Mouse (Mus musculus) neural tube, embryonic 13.5 days (tissue): ENCODE results near the gene Cyp4v3. TPM values are rescaled to one million over a fixed set of nuclear protein-coding genes. Genes with fewer than 3 reads are reported as not detected.

Experiments
- ATAC-seq: fragments of 200-750 bp; cut with Nextera tagmentation; 2 replicates; pipeline ENCODE4 v1.8.0; 2017; ENCODE audit warnings: low read depth, mild to moderate bottlenecking, moderate TSS enrichment, moderate library complexity
- H3K27ac ChIP-seq: fragments of 300-500 bp; sonication (generic); replicated peaks from 2 replicates; pipeline ENCODE4 v1.5.1; 2015; ENCODE audit warnings: moderate library complexity, mild to moderate bottlenecking, inconsistent platforms
- H3K27me3 ChIP-seq: fragments of 300-500 bp; sonication (generic); 2 replicates; pipeline ENCODE4 v1.6.1; 2015; ENCODE audit warnings: mild to moderate bottlenecking, inconsistent platforms
- H3K36me3 ChIP-seq: fragments of 300-500 bp; sonication (generic); 2 replicates; pipeline ENCODE4 v1.6.1; 2015; ENCODE audit warnings: mild to moderate bottlenecking, inconsistent platforms
- H3K4me1 ChIP-seq: fragments of 300-500 bp; sonication (generic); replicated peaks from 2 replicates; pipeline ENCODE4 v1.6.1; 2015; ENCODE audit warnings: inconsistent platforms
- H3K4me2 ChIP-seq: fragments of 300-500 bp; sonication (generic); 2 replicates; pipeline ENCODE4 v1.6.1; 2015; ENCODE audit warnings: inconsistent platforms, mild to moderate bottlenecking, moderate library complexity
- H3K4me3 ChIP-seq: fragments of 300-500 bp; sonication (generic); 2 replicates; pipeline ENCODE4 v1.5.1; 2015; ENCODE audit warnings: mild to moderate bottlenecking, inconsistent platforms
- H3K9ac ChIP-seq: fragments of 300-500 bp; sonication (generic); 2 replicates; pipeline ENCODE4 v1.6.1; 2015; ENCODE audit warnings: moderate library complexity, mild to moderate bottlenecking, inconsistent platforms
- H3K9me3 ChIP-seq: fragments of 300-500 bp; sonication (generic); 2 replicates; pipeline ENCODE4 v1.6.1; 2016; ENCODE audit warnings: inconsistent platforms
- WGBS: fragments of 180-500 bp; shearing (Covaris S2); methylation state at CpG from one replicate; pipeline ENCODE4 v1.1.7; 2015; 5-methylcytosine and 5-hydroxymethylcytosine counted together
- polyA plus RNA-seq: library from polyadenylated mRNA; unstranded; fragments of >200 nt; fragmentation: Nextera tagmentation; extraction: Ambion mirVana; gene quantifications from 2 replicates; pipeline ENCODE4 v1.2.1, GENCODE M21; 2015

The Cyp4v3 gene
- polyA plus RNA-seq, 1 experiment from 2014 or later = 1.9 TPM

DNA sequence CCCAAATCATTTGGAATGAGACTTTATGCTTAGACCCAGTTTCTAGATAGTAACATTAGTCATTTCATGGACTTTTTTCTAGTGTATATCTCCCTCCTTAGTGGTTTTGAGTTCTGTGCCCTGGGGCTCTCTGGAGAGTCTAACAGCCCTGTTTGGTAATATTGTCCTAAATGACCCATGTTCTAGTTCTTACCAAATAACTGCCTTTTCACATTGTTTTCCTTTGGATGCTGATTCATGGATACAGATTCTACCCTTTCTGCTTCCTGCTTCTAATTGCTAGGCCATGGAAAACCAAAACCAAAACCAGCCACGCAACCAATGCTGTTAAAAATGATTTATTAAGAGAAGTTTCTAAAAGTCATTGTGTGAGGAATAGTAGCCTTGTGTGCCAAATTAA is 27.5 kb downstream of the Cyp4v3 start:
- no peak overlapping the region for H3K27ac ChIP-seq
- H3K4me3 ChIP-seq = no peak overlapping the region
- no peak for ATAC-seq
- H3K4me2 ChIP-seq = no peak overlapping the region
- no peak overlapping the region for H3K9ac ChIP-seq
- no peaks in the 10 kb centered on the region for H3K36me3 ChIP-seq
- 65% methylated on average over 1 of the region's 1 CpGs for WGBS
- no peaks in the 10 kb centered on the region for H3K27me3 ChIP-seq
- H3K9me3 ChIP-seq = no peaks in the 10 kb centered on the region
- no peaks in the 10 kb centered on the region for H3K4me1 ChIP-seq

DNA sequence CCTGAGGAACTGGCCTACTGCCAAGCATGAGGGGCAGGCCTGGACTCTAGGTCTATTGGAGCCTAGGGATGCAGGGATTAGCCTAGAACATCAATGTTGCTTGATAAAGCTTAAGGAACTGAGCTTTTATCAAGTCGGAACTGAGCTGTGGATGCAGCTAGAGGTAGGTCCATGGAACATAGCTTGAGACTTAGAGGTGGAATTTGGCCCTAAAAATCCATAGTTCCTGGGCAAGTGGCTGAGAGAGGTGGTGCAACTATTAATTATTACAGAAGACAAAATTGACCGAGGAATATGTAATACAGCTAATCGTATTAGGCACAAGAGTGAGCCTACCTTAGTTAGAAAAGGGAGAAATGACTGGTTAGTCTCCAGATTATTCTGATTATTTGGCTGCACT is 28.7 kb downstream of the Cyp4v3 start:
- Histone ChIP-seq H3K27me3 (no peaks in the 10 kb centered on the region), H3K9me3 (no peaks in the 10 kb centered on the region), H3K36me3 (no peaks in the 10 kb centered on the region), H3K9ac (no peak overlapping the region), H3K4me2 (no peak overlapping the region), H3K27ac (no peak overlapping the region), H3K4me3 (no peak overlapping the region), H3K4me1 (no peaks in the 10 kb centered on the region)
- ATAC-seq = no peak
- 89% methylated on average over 3 of the region's 3 CpGs for WGBS

GRCm38 (mm10) chr8:45302390-45302789 is 30.6 kb downstream of the Cyp4v3 start:
- H3K4me2 ChIP-seq = no peak overlapping the region
- H3K9ac ChIP-seq = no peak overlapping the region
- H3K4me1 ChIP-seq = no peaks in the 10 kb centered on the region
- ATAC-seq = no peak
- no peaks in the 10 kb centered on the region for H3K27me3 ChIP-seq
- no peak overlapping the region for H3K27ac ChIP-seq
- H3K36me3 ChIP-seq = no peaks in the 10 kb centered on the region
- H3K4me3 ChIP-seq = no peak overlapping the region
- H3K9me3 ChIP-seq = no peaks in the 10 kb centered on the region
- 51% methylated on average over 8 of the region's 8 CpGs for WGBS

DNA sequence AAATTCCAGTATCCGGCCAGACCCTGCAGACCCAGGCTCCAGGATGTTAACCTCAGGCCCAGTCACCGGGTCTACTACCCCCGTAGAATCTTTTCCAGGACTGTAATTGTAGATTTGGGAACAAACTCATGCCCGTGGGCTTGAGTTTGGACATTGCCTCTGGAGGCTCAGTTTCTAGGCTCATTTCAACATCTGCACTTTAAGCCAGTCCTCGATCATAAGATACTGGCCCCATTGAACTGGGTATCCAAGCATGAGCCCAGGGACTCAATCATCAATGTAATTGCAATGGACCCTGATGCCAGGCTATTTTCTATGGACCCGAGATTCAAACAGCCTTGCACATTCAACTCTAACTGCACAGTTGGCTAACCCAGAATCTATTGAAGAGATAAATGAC is 37.7 kb downstream of the Cyp4v3 start:
- H3K9ac ChIP-seq = no peak overlapping the region
- no peak overlapping the region for H3K4me3 ChIP-seq
- WGBS = 96% methylated on average over 6 of the region's 6 CpGs
- ATAC-seq = no peak
- no peaks in the 10 kb centered on the region for H3K27me3 ChIP-seq
- no peaks in the 10 kb centered on the region for H3K36me3 ChIP-seq
- H3K9me3 ChIP-seq = no peaks in the 10 kb centered on the region
- no peak overlapping the region for H3K4me2 ChIP-seq
- no peaks in the 10 kb centered on the region for H3K4me1 ChIP-seq
- no peak overlapping the region for H3K27ac ChIP-seq

- H3K4me3 ChIP-seq = no peak within 1 kb of the TSS
- H3K27me3 ChIP-seq = no peaks in the 10 kb centered on the region
- no peak within 1 kb of the TSS for H3K27ac ChIP-seq
- no peak within 1 kb of the TSS for H3K4me2 ChIP-seq
- H3K36me3 ChIP-seq = no peaks in the 10 kb centered on the region
- no peak for ATAC-seq
- H3K9me3 ChIP-seq = no peaks in the 10 kb centered on the region
- no peaks in the 10 kb centered on the region for H3K4me1 ChIP-seq
- 92% methylated on average over 7 of the region's 7 CpGs for WGBS
- H3K9ac ChIP-seq = no peak within 1 kb of the TSS
These were observed 38.3 kb downstream of the Cyp4v3 start, which contains the start of gene Klkb1 for GRCm38 (mm10) chr8:45294687-45295086. TSS of gene Klkb1 (minus strand) at chr8:45294859.

DNA sequence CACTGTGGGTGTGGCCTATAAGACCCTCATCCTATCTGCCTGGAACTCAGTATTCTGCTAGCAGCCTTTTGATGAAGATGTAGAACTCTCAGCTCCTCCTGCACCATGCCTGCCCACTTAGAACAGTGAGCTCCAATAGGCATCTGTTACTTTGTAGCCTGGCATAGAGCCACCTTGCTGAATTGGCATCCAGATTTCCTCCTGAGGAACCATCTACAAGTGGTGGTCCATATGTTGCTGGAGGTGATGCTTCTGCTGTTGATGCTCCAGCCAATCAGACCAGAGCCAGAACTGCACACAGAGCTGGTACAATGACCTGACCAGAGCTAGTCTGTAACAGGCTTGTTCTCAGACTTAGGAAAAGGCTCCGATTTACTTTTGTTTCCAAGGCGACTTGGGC is 41.2 kb downstream of the Cyp4v3 start:
- WGBS = 88% methylated on average over 2 of the region's 2 CpGs
- no peaks in the 10 kb centered on the region for H3K36me3 ChIP-seq

DNA sequence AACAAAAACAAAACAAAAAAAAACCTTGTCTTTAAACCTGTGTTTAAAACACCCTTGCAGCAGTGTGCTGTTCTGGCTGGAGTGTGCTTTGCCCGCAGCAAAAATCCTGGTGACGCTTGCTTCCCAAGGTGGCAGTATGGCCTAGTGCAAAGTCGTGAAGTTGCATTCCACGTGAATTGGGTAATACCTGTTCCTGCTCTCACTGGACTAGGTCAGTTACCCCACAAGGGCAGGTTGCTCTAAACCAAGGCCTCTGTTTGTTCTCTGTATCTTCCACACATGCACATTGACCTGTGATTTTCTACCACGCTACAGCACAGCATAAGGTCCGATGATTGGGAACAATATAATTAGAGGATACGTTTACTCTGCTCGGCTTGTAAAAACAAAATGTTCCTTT is 51.4 kb downstream of the Cyp4v3 start:
- Histone ChIP-seq H3K27me3 (no peaks in the 10 kb centered on the region), H3K9ac (no peak overlapping the region), H3K4me1 (no peaks in the 10 kb centered on the region), H3K27ac (no peak overlapping the region), H3K4me2 (no peak overlapping the region), H3K4me3 (no peak overlapping the region), H3K36me3 (no peaks in the 10 kb centered on the region), H3K9me3 (no peaks in the 10 kb centered on the region)
- 84% methylated on average over 8 of the region's 8 CpGs for WGBS
- ATAC-seq = no peak

More for the DNA sequence above, 41.2 kb downstream of the Cyp4v3 start:
- Histone ChIP-seq H3K4me1 (no peaks in the 10 kb centered on the region), H3K4me2 (no peak overlapping the region), H3K27ac (no peak overlapping the region), H3K27me3 (no peaks in the 10 kb centered on the region), H3K9ac (no peak overlapping the region), H3K4me3 (no peak overlapping the region), H3K9me3 (no peaks in the 10 kb centered on the region)
- ATAC-seq = no peak

GRCm38 (mm10) chr8:45277453-45277852 is 55.6 kb downstream of the Cyp4v3 start:
- Histone ChIP-seq H3K9me3 (no peaks in the 10 kb centered on the region), H3K36me3 (no peaks in the 10 kb centered on the region), H3K4me1 (no peaks in the 10 kb centered on the region), H3K27ac (no peak overlapping the region), H3K4me3 (no peak overlapping the region), H3K4me2 (no peak overlapping the region), H3K9ac (no peak overlapping the region), H3K27me3 (no peaks in the 10 kb centered on the region)
- 82% methylated on average over 3 of the region's 3 CpGs for WGBS
- ATAC-seq = no peak

- Histone ChIP-seq H3K27ac (no peak overlapping the region), H3K9me3 (no peaks in the 10 kb centered on the region), H3K9ac (no peak overlapping the region), H3K4me3 (no peak overlapping the region), H3K4me2 (no peak overlapping the region), H3K4me1 (no peaks in the 10 kb centered on the region), H3K36me3 (no peaks in the 10 kb centered on the region), H3K27me3 (no peaks in the 10 kb centered on the region)
- ATAC-seq = no peak
- 78% methylated on average over 4 of the region's 4 CpGs for WGBS
These were observed 58.7 kb downstream of the Cyp4v3 start for GRCm38 (mm10) chr8:45274317-45274716.

- Histone ChIP-seq H3K9ac (no peak overlapping the region), H3K27me3 (no peaks in the 10 kb centered on the region), H3K9me3 (no peaks in the 10 kb centered on the region), H3K27ac (no peak overlapping the region), H3K4me1 (no peaks in the 10 kb centered on the region), H3K4me2 (no peak overlapping the region), H3K4me3 (no peak overlapping the region), H3K36me3 (no peaks in the 10 kb centered on the region)
- no peak for ATAC-seq
These were observed 64.0 kb downstream of the Cyp4v3 start for GRCm38 (mm10) chr8:45269056-45269455.

DNA sequence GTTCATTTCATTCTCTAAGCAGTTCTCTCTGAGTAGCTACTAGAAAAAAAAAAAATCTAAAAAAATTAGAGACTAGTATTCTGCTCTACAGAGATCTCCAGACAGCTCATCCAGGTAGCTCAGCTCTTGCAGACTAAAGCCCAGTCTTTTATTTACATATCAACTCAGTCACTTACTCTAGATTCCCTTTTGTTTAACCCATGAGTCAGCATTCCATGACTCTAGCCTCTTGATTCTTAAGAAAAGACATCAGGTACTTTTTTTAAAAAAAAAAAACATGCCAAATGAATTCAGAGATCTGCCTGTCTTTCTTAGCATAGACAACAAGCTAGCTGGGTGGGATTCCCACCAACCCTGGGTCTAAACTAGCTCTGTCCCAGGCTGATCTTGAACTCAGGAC is 64.5 kb downstream of the Cyp4v3 start:
- no peak overlapping the region for H3K4me3 ChIP-seq
- no peak overlapping the region for H3K9ac ChIP-seq
- ATAC-seq = no peak
- H3K27me3 ChIP-seq = no peaks in the 10 kb centered on the region
- no peaks in the 10 kb centered on the region for H3K4me1 ChIP-seq
- no peak overlapping the region for H3K27ac ChIP-seq
- no peak overlapping the region for H3K4me2 ChIP-seq
- no peaks in the 10 kb centered on the region for H3K9me3 ChIP-seq
- no peaks in the 10 kb centered on the region for H3K36me3 ChIP-seq

- Histone ChIP-seq H3K9ac (no peak overlapping the region), H3K27me3 (no peaks in the 10 kb centered on the region), H3K36me3 (no peaks in the 10 kb centered on the region), H3K4me3 (no peak overlapping the region), H3K27ac (no peak overlapping the region), H3K9me3 (no peaks in the 10 kb centered on the region), H3K4me1 (no peaks in the 10 kb centered on the region), H3K4me2 (no peak overlapping the region)
- WGBS = 86% methylated on average over 4 of the region's 4 CpGs
- no peak for ATAC-seq
These were observed 65.2 kb downstream of the Cyp4v3 start for GRCm38 (mm10) chr8:45267611-45268391.

DNA sequence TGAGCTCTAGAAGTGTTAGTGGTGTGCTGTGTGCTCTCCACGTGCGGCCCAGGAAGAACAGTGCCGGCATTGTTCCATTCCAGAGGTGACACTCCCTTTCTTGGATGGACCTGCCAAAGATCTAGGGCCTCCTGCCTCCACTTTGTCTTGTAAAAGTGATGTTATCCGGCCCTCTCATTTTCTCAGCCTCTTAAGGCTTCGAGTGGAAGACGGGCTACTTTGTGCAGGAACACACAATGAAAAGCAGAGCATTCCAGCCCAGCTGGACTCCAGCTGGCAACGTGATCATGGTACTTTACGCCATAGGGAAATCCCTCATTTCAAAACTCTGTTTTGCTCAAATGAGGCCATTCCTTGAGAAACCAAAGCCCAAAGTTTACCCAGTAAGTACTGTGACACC is 66.0 kb downstream of the Cyp4v3 start:
- Histone ChIP-seq H3K27me3 (no peaks in the 10 kb centered on the region), H3K4me1 (no peaks in the 10 kb centered on the region), H3K9ac (no peak overlapping the region), H3K4me3 (no peak overlapping the region), H3K4me2 (no peak overlapping the region), H3K9me3 (no peaks in the 10 kb centered on the region), H3K36me3 (no peaks in the 10 kb centered on the region), H3K27ac (no peak overlapping the region)
- 69% methylated on average over 8 of the region's 8 CpGs for WGBS
- no peak for ATAC-seq
